Mouse (Mus musculus) telencephalon, adult 2 months (tissue): ENCODE data around the gene Cep89.

ENCODE experiments used
- DNase-seq: peaks from one replicate; pipeline ENCODE4 v3.0.0-alpha.2; 2011; ENCODE audit warnings: low read depth, low spot score

The Cep89 gene

DNA sequence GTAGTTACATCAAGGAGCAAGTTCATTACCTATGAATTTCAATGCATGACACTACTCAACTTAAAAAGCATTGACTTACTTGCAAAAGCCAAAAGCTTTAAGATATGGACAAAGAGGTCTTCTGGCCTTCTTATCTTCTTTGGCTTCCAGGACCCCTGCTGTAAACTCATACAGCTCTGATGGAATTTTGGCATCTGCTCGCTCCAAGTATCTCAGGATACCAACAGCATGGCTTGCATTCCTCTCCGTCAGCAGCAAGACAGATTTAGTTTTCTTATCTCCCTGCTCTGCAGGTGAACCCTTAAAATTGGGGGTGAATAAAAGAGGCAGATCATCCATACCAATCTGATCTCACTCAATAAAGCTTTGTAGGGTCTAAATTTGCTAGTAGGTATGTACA lies 88.3 kb downstream of the Cep89 start:
- DNase-seq: no peak

DNA sequence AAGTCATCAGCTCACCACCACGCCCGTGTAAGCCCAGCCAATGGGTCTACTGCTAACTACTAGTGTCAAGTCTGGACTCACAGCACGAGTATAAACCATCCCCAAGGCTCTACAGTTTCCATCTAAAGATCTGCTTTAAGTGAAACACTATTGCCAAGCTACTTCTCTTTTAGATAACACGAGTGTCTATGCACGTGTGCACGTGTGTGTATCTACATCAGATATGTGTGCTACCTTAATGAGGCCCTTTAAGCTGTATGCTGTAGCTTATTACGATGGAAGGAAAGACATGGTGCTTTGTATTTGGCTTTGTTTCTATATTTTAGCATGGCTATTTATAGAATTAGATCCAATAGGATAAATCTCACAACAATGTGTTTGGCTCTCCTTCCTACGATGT lies 89.7 kb downstream of the Cep89 start:
- no peak for DNase-seq
